Mouse (Mus musculus): Measurements from ENCODE around the gene Cand2.

The Cand2 gene

DNA sequence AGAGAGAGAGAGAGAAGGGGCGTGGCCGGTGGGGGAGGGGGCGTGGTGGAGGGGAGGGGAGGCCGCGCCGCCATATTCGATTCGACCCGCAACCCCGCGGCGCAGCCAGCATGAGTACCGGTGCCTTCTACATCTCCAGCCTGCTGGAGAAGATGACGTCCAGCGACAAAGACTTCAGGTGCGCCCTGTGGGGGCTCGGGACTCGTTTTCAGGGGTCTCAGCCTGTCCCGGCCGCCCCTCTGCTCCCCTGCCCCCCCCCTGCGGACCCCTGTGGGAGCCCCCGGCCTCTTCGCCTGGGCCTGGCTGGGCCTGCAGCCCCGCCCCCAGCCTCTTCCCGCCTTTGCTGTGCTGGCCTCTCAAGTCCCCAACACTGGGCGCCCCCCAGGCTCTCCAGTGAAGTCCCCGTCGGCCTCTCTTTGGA, at the start of gene Cand2:
Cand2 (plus strand) TSS at position 38 of the 421 bp plus-strand sequence.
- peak; percentile 63 for DNase-seq (ENCODE audit: low spot score)

DNA sequence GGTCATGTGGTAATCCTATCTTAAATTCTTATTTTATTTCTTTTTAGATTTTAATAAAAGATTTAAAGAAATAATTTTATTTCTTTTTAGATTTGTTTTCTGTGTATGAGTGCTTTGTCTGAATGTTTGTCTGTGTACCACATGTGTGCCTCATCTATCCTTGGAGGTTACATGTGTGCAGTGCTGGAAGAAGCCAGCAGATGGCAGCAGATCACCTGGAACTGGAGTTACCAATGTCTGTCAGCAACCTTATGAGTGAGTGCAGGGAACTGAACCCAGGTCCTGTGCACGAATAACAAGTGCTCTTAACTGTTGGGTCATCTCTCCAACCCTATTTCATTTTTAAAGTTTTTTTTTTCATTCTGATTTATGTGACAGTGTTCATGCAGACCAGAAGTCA, 47.2 kb upstream of the Cand2 start:
- no peak for DNase-seq (ENCODE audit: low spot score)

DNA sequence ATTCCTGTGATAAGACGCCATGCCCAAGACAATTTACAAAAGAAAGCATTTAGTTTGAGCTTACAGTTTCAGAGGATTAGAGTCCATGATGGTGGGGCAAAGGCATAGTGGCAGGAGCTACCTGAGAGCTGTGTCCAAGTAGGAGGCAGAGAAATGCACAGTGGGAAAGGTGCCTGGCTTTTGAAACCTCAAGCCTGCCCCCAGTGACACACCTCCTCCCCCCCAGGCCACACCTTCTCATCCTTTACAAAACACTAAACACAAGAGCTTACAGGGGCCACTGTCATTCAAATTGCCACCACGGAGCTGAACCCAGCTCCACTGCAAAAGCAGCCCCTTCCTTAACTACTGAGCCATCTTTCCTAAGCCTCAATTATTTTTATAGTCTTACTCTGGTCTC, 46.8 kb upstream of the Cand2 start:
- DNase-seq (ENCODE audit: low spot score), result no peak

DNA sequence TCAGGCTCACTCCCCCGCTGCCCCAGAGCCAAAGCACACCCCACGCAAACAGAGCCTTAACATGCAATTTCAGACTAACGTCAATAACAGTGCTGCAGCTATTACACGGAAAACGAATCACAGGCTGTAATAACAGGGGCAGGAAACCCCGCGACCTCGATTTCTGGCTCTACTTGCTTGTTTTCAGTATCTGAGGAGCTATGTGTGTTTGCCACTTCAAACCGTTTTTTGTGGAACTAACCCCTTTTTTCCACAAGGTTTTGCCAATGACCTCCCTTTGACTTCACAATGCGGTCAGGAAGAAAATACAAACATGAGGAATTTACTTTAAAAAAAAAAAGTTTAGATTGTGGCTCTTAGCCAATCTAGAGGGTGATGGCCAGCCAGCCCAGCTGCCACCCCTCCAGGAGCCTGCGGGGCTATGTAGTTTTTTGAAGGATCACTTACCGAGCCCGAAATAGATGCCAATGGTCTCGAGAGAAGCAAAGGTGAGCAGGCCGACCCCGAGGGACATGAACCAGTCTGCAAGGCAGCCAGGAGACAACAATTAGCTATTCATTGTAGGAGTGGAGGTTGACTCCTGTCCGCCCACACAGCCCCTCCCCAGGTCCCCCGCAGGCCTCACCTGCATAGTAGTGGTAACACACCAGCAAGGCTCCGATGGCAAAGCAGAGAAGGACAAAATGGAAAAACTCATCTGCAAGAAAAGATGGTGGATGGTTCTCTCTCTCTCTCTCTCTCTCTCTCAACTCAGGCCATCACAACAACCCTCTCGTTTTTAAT, 43.6 kb upstream of the Cand2 start:
- no peak for DNase-seq (ENCODE audit: low spot score)

DNA sequence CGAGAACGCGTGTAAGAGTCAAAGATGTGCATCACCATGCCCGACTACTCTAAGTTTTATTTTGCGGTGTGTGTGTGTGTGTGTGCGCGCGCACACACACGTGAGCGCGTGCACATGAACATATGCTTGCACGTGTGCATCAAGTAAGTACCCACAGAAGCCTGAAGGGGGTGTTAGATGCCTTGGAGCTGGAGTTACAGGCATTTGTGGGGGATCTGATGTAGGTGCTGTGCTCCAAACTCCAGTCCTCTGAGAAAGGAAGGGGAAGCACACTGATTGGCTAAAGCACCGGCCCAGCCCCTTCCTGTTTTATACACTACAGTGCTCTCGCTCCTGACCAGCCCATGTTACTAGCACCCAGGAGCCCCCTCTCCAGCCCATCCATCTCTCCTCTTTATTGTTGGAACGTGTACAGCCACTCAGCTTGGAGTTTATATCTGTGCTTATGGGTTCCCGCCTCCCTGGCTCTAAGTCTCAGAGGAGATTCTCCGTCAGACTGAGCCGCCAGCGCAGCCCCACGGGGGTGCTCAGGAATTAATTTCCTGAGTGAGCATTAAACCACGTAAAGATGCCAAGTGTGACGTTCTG, 41.9 kb upstream of the Cand2 start:
- DNase-seq (ENCODE audit: low spot score), result no peak

DNA sequence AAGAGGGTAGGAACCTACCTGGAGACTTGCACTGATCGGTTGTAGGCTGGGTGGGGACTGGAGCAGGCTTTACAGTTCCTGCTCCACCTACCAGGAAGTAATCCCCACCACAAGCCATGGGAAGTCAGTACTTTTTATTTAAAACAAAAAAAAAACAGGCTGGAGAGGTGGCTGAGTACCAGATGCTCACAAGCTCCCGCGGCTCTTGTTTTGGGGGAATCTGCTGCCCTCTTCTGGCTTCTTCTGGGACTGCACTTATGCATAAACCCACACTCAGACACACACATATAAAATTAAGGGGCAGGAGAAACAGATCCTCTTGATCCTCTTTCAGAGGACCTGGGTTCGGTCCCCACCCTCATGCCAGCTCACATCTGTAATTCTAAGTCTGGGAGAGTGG, 39.4 kb upstream of the Cand2 start:
- peak; percentile 32 for DNase-seq (ENCODE audit: low spot score)

DNA sequence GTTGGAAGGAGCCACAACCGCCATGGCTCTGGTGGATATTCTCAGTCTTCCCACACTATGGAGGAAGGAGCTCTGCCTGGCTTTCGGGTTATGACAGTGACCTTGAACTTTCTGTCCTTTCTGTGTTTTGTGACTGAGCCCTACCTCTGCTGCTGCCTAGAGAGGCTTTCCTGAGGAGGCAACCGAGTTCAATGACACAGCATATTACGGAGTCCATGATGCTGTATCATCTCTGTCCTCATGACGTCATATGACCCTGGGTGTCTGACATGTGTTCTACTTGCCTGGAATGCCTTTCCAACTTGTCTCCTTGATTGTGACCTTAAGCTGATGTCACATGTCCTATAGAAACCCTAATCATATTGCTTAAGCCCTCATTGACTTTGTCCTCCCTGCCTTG, 35.3 kb upstream of the Cand2 start:
- DNase-seq (ENCODE audit: low spot score), result no peak

DNA sequence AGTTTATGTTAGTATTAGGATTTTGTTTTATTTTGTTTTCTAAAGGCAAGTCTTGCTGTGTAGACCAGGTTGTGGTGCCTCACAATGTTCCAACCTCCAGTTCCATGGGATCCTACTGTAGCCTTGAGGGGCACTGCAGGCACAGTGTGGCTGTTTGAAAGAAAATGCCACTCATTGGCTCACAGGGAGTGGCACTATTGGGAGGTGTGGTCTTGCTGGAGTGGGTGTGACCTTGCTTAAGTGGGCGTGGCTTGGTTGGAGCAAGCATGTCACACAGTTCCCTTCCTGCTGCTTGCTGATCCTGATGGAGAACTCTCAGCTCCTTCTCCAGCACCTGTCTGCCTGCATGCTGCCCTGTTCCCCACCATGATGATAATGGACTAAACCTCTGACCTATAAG, 30.8 kb upstream of the Cand2 start:
- no peak for DNase-seq (ENCODE audit: low spot score)

DNA sequence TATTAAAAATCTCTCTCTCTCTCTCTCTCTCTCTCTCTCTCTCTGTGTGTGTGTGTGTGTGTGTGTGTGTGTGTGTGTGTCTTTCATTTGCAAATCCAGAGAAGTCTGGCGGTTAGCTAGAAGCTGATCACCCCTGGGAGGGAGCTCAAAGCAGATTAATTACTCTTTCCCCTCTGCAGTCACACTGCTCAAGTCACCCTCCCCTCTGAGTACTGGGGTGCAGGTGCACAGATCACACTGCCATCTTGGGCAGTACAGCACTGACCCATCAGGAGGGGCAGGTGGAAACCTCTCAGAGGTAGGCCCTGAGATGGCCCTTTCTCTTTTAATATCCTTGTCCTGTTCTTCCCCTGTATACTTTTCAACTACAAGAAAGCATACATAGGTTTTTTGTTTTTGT, 28.0 kb upstream of the Cand2 start:
- DNase-seq (ENCODE audit: low spot score), result no peak

DNA sequence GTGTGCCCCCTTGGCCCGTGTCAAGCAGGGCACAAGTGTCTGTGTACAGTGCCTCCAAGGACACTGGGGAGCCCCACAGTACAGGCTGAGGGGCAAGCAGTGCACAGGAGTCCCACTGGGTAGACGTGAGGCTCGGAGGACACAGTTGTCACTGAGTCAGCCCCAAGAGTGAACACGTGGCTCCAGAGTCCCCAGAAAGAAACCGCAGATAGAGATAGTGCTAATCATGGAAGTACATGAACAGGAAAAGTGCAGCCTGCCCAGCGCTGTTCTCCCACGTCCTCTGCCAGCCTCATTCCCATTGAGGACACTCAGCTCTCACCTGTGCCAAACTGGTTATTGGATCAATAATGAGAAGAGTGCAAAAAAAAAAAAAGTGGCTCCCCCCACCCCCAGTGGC, 18.8 kb upstream of the Cand2 start:
- DNase-seq (ENCODE audit: low spot score), result no peak

DNA sequence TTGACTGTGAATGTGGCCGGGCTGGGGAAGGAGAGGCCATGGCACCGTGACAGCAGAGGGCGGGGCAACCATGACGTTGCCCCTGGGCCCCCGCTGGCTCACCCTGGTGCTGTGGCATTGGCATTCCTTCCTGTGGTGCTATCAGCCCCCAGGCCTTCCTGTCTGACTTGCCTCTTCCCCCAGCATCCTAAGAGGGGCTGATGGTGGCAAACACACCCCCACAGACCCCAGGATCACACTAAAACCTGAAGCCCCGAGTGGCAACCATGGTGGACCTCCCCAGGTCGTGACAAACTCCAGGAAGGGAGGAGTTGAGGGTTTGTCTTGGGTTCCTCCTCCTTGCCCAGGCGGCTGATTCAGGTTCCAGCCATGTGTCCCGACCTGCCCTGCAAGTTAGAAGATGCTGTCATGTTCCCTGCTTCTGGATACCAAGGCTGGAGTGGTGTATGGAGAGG, 15.3 kb upstream of the Cand2 start:
- DNase-seq (ENCODE audit: low spot score), result no peak

DNA sequence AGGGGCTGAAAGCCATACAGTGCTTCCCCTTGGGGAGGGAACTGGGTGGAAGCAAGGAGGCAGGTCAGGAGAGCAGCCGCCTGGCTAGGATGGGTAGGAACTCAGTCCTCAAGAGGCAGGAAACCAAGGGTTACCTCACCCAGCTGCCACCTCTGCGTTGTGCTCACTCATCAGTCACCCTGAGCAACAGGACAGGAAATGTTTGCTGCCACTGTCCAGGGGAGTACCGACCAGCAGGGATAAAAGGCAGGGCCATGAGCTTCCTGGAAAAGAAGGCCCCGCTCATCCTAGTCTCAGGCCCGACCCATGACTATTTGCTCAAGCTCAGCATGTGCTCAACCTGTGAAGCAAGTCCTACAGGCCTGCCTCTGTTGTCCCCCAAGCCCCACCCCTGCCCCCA, 14.9 kb upstream of the Cand2 start:
- no peak for DNase-seq (ENCODE audit: low spot score)

DNA sequence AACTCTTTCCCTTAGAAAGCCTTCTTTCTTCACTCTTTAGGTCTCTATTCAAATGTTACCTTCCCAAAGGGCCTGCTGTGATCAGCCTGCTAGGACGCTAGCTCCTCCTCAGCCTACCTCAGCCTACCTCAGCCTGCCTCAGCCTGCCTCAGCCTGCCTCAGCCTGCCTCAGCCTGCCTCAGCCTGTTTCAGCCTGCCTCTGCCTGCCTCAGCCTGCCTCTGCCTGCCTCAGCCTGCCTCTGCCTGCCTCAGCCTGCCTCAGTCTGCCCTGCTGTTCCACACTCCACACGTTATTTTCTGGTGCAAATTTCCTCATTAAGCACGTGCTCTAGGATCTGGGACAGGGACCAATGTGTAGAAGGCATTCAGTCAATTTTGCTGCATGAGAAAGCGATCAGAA, 14.2 kb upstream of the Cand2 start:
- DNase-seq (ENCODE audit: low spot score), result no peak

DNA sequence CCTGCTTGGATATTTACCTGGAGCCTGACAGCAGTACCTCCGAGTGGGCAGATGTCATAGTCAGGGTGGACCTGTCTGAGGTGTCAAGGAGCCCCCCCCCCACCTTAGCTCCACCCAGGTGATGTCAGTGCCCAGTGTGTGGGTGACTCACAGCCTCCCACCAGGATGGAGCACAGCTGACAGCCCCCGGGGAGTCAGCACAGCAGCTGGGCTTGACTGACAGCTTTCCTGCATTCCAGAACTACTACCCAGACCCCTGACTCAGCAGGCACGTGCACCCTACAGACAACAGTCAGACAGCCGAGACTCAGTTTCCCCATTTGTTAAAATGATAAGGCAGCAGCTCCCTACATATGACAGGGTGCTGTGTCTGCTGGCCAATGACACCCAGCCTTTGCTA, 13.4 kb upstream of the Cand2 start:
- no peak for DNase-seq (ENCODE audit: low spot score)

DNA sequence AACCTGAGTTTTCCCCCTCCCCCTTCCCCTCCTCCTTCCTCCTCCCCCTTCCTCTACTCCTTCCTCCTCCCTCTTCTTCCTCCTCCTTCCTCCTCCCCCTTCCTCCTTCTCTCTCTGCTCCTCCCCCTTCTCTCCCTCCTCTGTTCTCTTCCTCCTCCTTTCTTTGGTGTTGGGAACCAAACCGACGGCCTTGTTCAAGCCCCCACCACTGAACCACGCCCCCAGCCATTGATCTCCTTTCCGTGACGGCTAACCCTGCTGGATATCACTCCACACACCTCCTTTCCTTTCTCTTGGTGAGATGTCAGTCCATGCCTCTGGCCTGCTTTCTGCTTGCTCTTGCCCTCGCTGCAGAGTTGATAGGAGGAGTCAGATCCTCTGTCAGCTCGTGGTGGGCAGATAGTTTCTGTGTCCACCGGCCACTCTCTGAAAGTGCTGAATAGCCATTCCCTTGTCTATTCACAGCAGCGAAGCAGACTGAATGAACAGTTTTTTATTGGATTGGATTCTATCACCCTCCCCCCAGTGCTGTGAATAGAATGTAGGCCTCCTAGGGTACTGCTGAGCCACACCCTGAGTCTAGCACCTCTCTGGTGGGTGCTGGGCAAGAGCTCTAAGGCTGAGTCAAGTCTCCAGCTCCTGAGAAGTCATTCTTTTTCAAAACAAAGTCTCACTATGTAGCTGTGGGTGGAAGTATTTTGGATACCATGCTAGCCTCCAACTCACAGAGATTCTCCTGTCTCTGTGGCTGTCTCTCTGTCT, 12.2 kb upstream of the Cand2 start, which contains the start of gene Tmem40:
Tmem40 (minus strand) TSS at position 416 of the 762 bp plus-strand sequence.
- DNase-seq (ENCODE audit: low spot score), result no peak

DNA sequence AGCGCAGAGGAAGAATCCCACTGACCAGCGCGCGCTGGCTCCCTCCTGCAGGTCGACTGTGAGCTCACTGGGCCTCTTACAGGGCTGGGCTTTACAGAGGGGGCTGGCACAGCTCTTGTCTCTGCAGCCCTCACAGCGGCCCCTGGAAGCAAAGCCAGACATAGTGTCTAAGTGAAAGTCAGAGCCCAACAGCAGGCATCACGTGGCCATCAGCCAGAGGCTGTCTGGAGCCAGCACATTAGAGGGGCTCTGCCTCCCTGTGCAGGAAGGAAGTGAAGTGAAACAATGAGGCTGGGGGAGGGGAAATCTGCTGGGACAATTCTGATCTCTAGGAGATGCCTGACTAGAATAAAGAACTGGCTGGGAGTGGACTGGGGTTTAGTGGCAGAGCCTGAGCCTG, 10.2 kb upstream of the Cand2 start:
- peak; percentile 27 for DNase-seq (ENCODE audit: low spot score)

DNA sequence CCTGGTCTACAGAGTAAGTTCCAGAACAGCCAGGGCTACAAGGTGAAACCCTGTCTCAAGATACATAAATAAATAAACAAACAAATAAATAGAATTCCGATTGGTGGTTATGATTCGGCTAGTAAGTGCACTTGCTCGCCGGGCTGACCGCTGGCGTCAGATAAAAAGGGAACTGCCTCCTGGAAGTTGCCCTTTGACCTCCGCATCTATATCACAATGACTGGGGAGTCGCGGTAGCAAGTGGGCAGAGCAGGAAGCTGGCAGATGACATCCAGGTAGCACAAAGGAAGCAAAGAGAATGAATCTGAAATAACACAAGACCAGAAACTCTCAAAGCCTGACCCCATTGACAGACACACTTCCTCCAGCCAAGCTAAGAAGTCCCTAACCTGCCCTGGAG, 7.0 kb upstream of the Cand2 start:
- no peak for DNase-seq (ENCODE audit: low spot score)

DNA sequence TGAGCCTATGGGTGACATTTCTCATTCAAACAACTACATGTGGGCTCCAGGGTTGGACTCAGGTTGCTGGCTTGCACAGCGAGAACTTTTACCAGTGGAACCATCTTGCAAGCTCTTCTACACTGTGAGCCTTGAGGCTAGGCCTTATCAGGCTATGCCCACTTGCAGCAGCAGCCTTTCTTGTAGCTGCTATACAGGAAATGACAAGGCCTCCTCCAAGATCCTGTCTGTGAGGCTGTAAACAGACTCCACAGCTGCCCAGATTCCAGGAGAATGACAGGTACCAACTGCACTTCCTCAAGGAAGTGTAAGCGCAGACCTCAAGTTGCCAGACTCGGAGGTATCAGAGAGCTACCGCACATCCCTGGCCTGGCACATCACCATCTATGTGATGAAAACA, 6.1 kb upstream of the Cand2 start:
- no peak for DNase-seq (ENCODE audit: low spot score)

DNA sequence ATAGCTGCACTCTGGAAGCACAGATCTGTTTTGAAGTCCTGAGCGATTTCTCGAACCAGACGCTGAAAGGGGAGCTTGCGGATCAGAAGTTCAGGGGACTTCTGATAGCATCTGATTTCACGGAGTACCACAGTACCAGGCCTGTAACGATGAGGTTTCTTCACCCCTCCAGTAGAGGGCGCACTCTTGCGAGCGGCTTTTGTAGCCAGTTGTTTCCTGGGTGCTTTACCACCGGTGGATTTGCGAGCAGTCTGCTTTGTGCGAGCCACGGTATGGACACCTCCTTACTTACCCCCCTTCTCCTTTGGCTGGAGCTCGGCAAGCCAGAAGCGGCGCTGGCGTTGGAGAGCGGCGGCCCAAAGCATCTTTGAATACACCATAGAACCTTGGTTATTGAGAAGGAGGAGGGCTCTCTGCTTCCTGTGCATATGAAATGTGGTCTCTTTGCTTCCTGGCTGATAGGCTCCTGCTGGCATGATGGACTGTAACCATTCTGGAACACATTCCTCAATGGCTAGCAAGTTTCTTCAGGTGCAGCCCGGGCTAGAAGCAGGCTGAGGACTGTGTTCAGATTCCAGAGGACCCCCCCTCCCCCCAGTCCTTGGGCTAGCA, 4.2 kb upstream of the Cand2 start:
- DNase-seq (ENCODE audit: low spot score), result no peak

DNA sequence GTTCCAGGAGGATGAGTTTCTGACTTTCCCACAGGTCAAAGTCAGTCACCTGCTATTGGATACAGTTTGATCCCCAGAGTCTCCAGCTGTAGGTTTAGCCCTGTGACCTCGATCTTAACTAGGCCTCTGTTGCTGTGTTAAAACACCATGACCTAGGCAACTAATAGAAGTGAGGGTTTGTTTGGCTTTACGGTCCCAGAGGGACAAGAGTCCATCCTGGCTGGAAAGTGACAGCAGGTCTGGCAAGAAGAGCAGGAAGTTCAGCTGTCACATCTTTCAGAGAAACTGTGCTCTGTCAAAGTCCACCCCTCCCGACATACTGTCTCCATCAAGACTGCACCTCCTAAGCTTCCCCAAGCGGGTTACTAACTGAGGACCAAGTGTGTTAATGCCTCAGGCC, 3.5 kb upstream of the Cand2 start:
- no peak for DNase-seq (ENCODE audit: low spot score)

DNA sequence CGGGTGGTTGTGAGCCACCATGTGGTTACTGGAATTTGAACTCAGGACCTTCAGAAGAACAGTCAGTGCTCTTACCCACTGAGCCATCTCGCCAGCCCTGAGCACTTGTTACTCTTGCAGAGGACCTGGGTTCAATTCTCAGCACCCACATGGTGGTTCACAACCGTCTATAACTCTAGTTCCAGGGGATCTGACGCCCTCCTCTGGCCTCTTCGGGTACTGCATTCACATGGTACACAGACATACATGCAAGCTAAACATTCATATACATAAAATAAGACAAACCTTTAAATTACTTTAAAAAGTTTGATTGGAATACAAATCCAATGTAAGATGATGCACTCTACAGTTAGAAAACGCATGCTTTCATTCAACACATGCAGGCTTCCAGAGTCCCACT, 2.1 kb upstream of the Cand2 start:
- DNase-seq (ENCODE audit: low spot score), result peak; percentile 60

DNA sequence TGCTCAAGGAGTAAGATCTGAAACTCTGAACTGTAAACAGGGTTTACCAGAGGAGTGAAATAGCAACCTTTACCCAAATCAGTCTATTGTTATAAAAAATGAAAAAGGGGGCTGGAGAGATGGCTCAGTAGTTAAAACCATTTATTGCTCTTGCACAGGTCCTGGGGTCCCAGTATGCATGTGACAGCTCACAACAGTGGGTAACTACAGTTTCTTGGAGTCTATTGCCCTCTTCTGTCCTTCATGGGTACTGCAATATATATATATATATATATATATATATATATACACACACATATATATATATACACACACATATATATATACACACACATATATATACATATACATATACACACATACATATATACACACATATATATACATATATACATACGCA, 1.7 kb upstream of the Cand2 start:
- no peak for DNase-seq (ENCODE audit: low spot score)

DNA sequence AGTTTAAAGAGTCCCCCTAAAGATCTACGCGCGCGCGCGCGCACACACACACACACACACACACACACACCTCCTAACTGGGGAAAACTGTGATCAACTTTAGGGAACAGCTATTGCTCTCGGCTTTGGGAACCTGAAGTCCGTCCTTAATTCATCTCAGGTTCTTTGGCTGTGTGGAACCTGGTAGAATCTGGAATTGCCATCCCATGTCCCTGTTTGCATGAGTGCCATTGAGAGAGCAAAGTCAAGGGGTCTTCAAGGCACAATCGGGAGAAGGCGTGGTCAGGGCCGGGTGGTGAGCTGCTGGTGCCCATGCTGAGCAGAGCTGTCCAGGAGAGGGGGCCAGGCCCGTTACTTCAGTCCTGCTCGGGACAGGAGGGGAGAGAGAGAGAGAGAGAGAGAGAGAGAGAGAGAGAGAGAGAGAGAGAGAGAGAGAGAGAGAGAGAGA, 348 bp upstream of the Cand2 start:
- peak; percentile 42 for DNase-seq (ENCODE audit: low spot score)
